Mouse (Mus musculus) testis, adult 2 months (tissue): ENCODE measurements around the gene Fto. TPM values are rescaled to one million over a fixed set of nuclear protein-coding genes. Genes with fewer than 3 reads are reported as not detected.

Experiments
- H3K27ac ChIP-seq: fragments of 200-500 bp; 2 replicates; pipeline ENCODE4 v1.5.1; 2012; ENCODE audit warnings: low read depth, low read length; ENCODE audit not compliant: control insufficient read depth, insufficient read depth
- H3K27me3 ChIP-seq: fragments of 200-500 bp; 2 replicates; pipeline ENCODE4 v1.6.1; 2012; ENCODE audit warnings: mild to moderate bottlenecking, low read length, moderate library complexity; ENCODE audit not compliant: control insufficient read depth, insufficient read depth
- H3K36me3 ChIP-seq: fragments of 200-500 bp; 2 replicates; pipeline ENCODE4 v1.6.1; 2012; ENCODE audit warnings: mild to moderate bottlenecking, low read length; ENCODE audit not compliant: control insufficient read depth, insufficient read depth
- H3K4me1 ChIP-seq: fragments of 200-500 bp; 2 replicates; pipeline ENCODE4 v1.6.1; 2012; ENCODE audit warnings: low read length; ENCODE audit not compliant: control insufficient read depth, insufficient read depth
- H3K4me3 ChIP-seq: fragments of 200-500 bp; 2 replicates; pipeline ENCODE4 v1.5.1; 2012; ENCODE audit warnings: low read depth, mild to moderate bottlenecking, low read length, moderate library complexity, mixed read lengths; ENCODE audit not compliant: control insufficient read depth
- CTCF ChIP-seq: fragments of 200-500 bp; IDR thresholded peaks from 2 replicates; pipeline ENCODE4 v1.5.1; 2012; ENCODE audit warnings: low read depth, mild to moderate bottlenecking, inconsistent platforms, low read length, moderate library complexity; ENCODE audit not compliant: control insufficient read depth, insufficient read depth, insufficient replicate concordance
- POLR2A ChIP-seq: fragments of 200-500 bp; IDR thresholded peaks from 2 replicates; pipeline ENCODE4 v1.6.1; 2012; ENCODE audit warnings: low read depth, mild to moderate bottlenecking, inconsistent platforms, low read length, moderate library complexity; ENCODE audit not compliant: control insufficient read depth
- polyA plus RNA-seq: library from polyadenylated mRNA; depleted of rRNA; stranded (reverse); fragments of >200 nt; gene quantifications from 2 replicates; pipeline ENCODE4 v1.2.3, GENCODE M21; 2012

Gene Fto
- polyA plus RNA-seq, 1 experiment = 56.4 TPM

- no peaks in the 10 kb centered on the region for H3K4me1 ChIP-seq
- H3K4me3 ChIP-seq = no peak overlapping the region
- no peak overlapping the region for H3K27ac ChIP-seq
- no peak for TF ChIP-seq POLR2A
- TF ChIP-seq CTCF = no peak
- H3K36me3 ChIP-seq = no peaks in the 10 kb centered on the region
- H3K27me3 ChIP-seq = no peaks in the 10 kb centered on the region
These were observed 180.0 kb downstream of the Fto start for GRCm38 (mm10) chr8:91493373-91493772.

GRCm38 (mm10) chr8:91494501-91495259 is 181.4 kb downstream of the Fto start:
- H3K27ac ChIP-seq = no peak overlapping the region
- no peaks in the 10 kb centered on the region for H3K4me1 ChIP-seq
- H3K36me3 ChIP-seq = no peaks in the 10 kb centered on the region
- H3K4me3 ChIP-seq = no peak overlapping the region
- TF ChIP-seq CTCF (no peak), POLR2A (no peak)
- H3K27me3 ChIP-seq = no peaks in the 10 kb centered on the region

- TF ChIP-seq POLR2A = no peak
- no peak for TF ChIP-seq CTCF
- H3K27me3 ChIP-seq = no peaks in the 10 kb centered on the region
- no peak overlapping the region for H3K27ac ChIP-seq
- H3K4me3 ChIP-seq = no peak overlapping the region
- no peaks in the 10 kb centered on the region for H3K36me3 ChIP-seq
- H3K4me1 ChIP-seq = no peaks in the 10 kb centered on the region
These were observed 181.9 kb downstream of the Fto start for GRCm38 (mm10) chr8:91495260-91495601.

GRCm38 (mm10) chr8:91496000-91496399 is 182.7 kb downstream of the Fto start:
- no peak for TF ChIP-seq CTCF
- no peak for TF ChIP-seq POLR2A
- Histone ChIP-seq H3K4me1 (no peaks in the 10 kb centered on the region), H3K36me3 (no peaks in the 10 kb centered on the region), H3K4me3 (no peak overlapping the region), H3K27ac (no peak overlapping the region), H3K27me3 (no peaks in the 10 kb centered on the region)

- Histone ChIP-seq H3K27me3 (no peaks in the 10 kb centered on the region), H3K4me1 (no peaks in the 10 kb centered on the region)
These were observed 183.6 kb downstream of the Fto start for GRCm38 (mm10) chr8:91496936-91497335.

GRCm38 (mm10) chr8:91498611-91499010 is 185.3 kb downstream of the Fto start:
- Histone ChIP-seq H3K27ac (no peak overlapping the region), H3K36me3 (no peaks in the 10 kb centered on the region), H3K4me1 (no peaks in the 10 kb centered on the region), H3K4me3 (no peak overlapping the region), H3K27me3 (no peaks in the 10 kb centered on the region)
- no peak for TF ChIP-seq POLR2A
- TF ChIP-seq CTCF = no peak

More at GRCm38 (mm10) chr8:91496936-91497335, 183.6 kb downstream of the Fto start:
- Histone ChIP-seq H3K4me3 (no peak overlapping the region), H3K36me3 (no peaks in the 10 kb centered on the region), H3K27ac (no peak overlapping the region)
- TF ChIP-seq CTCF (no peak), POLR2A (no peak)

GRCm38 (mm10) chr8:91499303-91499702 is 186.0 kb downstream of the Fto start:
- no peaks in the 10 kb centered on the region for H3K36me3 ChIP-seq
- no peaks in the 10 kb centered on the region for H3K27me3 ChIP-seq
- no peak overlapping the region for H3K27ac ChIP-seq
- H3K4me1 ChIP-seq = no peaks in the 10 kb centered on the region
- no peak for TF ChIP-seq CTCF
- TF ChIP-seq POLR2A = no peak
- H3K4me3 ChIP-seq = no peak overlapping the region

GRCm38 (mm10) chr8:91501960-91502600 is 188.8 kb downstream of the Fto start:
- TF ChIP-seq CTCF (no peak), POLR2A (no peak)
- H3K27me3 ChIP-seq = no peaks in the 10 kb centered on the region
- no peaks in the 10 kb centered on the region for H3K36me3 ChIP-seq
- H3K4me1 ChIP-seq = no peaks in the 10 kb centered on the region
- H3K4me3 ChIP-seq = no peak overlapping the region
- H3K27ac ChIP-seq = no peak overlapping the region
